Mouse (Mus musculus): Measurements from ENCODE around the gene Pgbd5. TPM values are rescaled to one million over a fixed set of nuclear protein-coding genes. Genes with fewer than 3 reads are reported as not detected.

Pgbd5 gene
- total RNA-seq (2021) = 1 to 10 TPM in 1 of 2 experiments, under 1 TPM in 1; 0.63 to 1.8 TPM
- long read RNA-seq, experiment 1, partial matches to known transcripts = 0 of 4 reads
- long read RNA-seq, experiment 1, other reads (novel, unspliced or antisense) = 0 of 4 reads
- long read RNA-seq, experiment 2, partial matches to known transcripts = 1 of 1 reads
- long read RNA-seq, experiment 2, other reads (novel, unspliced or antisense) = 0 of 1 reads

DNA sequence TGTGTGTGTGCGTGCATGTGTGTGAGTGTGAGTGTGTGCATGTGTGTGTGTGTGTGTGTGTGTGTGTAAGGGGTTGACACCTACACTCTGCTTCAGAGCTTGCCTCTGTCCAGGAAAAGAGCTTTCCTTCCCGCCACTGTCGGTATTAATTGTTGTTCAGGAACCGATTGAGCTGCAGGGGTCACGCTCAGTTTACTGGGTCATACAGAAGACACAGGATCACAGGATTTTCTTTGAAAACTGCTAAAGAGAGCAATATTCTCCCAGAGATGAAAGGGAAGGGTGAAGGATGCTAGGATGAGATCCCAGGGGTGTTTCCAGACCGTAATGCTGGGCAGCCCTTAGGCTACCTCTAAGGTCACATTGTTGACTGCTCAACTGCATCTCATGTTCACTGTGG, at the start of gene Pgbd5:
Pgbd5 (minus strand) TSS at position 101 of the 400 bp plus-strand sequence.
- no peak for DNase-seq

DNA sequence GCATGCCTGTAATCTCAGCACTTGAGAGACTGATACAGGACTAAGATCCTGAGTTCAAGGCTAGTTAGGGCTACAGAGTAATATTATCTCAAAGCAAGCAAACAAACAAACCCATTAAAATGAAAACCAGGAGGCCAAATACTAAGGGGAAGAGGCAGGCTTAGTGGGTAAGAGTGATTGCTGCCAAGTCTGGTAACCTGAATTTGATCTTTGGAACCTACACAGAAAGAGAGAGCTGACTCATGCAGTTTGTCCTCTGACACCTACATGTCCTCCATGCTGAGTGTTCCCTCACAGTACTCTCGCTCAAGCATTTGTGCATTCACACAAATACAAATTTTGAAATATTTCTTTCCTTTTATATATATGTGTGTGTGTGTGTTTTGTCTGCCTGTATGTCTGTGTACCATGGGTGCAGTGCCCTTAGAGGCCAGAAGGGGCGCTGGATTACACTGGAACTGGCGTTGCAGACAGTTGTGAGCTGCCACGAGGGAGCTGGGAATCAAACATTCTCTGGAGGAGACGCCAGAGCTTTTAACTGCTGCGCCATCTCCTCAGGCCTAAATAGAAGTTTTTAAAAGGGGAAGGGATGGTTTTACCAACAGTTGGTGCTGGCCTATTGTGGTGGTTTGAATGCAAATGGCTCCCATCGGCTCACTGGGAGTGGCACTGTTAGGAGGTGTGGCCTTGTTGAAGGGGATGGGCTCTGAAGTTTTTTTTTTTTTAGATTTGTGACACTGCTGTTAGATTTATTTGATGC, 44.1 kb upstream of the Pgbd5 start:
- no peak for DNase-seq

DNA sequence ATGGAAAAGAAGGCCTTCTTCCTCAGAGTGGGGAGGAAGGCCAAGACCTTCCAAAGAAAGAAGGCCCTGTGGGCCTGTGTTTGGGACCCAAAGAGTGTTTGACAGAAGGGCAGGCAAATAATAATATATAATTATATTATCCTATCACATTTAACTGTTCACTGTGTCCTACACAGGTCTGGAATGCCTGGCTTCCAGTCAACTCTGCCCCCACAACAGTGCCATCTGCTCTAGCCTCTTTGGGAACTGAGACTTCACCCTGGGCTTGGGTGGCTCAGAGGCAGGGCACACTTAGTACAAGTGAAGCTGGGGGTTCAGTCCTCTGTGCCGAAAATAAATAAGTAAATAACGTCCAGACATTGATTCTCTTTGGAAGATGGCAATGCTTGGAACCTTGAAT, 43.3 kb upstream of the Pgbd5 start:
- DNase-seq = no peak

DNA sequence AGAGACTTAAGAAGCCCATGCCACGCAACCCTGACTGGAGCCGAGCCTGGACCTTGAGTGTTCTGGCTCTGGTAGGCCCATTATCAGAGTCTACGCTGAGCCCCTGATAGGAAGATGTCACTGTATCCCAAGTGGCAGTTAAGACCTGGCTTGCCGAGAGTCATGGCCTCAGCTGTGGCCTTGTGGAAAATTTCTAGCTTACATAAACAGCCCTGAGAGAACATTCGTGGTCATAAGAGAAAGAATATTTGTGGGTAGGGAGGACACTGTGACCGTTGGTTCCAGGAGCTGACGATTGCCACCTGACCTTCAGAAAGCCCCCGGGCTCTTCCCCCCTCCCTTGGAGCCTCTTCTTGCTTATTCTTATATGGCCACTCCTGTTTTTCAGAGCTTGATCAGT, 40.9 kb upstream of the Pgbd5 start:
- no peak for DNase-seq

DNA sequence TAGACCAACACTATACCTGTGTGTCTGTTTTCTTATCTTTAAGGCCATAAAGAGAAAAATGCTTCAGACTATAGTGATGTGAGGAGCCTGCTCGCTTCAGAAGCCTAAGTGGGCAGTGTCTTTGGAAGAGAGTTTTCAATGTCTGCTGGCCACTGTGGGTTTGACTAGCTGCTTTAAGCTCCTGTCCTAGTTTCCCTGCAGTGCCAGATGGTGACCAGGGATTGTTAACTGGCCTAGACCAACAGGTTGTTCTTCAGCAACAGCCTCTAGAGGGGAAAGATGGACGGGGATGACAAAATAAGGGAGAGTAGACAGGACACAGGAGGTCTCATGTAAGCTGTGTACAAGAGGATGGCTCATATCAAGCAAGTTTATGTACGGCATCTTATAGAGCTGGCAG, 39.8 kb upstream of the Pgbd5 start:
- DNase-seq = no peak

DNA sequence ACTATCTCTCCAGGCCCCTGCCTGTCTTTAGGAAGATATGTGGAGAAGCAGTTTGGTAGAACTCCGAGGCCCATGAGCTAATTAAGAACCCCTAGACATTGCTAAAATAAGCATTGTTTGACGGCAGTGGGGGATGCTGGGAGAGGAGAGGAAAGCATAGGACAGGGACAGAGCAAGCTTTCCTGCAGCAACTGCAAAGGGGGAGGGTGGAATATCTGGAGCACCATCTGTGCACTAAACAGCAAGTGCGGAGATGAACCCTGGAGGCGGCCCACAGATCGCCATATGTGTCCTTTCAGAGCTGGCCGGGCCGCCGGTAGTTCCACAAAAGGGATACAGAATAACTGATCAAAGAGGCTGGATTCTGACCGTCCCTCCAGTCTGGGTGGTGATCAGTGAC, 37.2 kb upstream of the Pgbd5 start:
- DNase-seq = no peak

DNA sequence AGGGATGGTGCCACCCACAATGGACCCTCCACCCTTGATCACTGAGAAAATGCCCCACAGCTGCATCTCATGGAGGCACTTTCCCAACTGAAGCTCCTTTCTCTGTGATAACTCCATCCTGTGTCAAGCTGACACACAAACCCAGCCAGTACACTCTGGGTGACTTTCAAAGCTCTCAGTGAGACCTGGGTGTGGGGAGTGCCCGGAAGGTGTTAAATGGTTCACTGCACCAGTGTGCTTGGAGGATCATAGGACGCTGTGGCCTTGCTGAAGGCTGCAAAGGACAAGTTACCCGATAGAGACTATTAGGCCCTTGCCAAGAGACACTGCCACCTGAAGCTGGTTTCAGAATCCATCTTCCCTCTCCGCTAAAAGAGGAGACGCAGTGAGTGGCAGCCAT, 36.2 kb upstream of the Pgbd5 start:
- no peak for DNase-seq

DNA sequence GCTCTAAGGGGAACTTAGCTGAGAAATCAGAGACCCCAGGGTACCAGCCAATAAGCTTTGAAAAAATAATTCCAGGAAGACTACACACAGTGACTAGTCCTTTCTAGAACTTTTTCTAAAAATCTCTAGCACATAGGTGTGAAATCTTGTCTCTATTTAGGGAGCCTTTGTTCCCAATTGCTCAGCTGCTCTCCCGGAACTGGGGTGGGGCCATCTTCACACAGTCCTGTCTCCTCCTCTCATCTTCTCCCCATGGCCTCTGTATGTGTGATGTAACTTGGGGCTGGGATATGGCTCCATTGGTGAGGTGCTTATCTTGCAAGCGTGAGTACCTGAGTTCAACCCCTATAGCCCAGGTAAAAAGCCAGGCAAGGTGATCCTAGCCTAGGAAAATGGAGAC, 25.2 kb upstream of the Pgbd5 start:
- no peak for DNase-seq

DNA sequence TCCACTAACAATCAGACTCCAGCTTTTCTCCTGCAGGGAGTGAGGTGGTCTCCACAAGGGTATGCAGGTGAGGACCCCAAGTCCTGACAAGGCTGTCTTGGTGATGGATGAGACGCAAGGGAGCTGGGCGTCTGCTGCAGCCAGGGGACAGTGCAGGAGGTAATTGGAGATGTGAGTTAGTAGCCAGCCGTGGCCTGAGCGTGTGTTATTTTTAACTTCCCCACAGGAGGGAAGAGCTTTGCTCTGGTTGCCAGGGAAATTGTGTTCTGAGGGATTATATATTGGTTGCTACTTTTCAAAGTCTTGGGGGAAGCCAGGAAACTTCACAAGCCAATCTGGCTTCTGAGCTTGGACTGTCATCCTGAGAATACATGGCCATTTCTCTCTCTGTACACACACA, 23.7 kb upstream of the Pgbd5 start:
- DNase-seq = no peak

DNA sequence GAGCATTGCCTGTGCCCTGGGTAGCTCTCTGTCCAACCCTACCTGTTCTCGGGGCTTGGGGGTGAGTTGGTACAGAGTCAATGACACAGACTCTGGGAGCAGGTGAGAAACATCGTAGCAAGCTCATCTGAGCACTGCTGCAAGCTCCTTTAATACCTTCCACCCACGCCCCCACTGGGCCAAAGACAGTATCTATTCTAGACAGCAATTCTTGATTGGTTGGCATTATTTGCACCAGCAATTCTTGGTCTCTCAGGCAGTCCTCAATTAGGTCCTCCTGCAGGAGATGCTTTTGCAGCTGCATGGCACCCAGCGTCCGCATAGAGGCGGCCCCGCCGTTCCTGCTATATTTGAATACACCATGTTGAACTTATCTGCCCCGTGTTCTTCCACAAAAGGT, 22.7 kb upstream of the Pgbd5 start:
- DNase-seq = no peak

DNA sequence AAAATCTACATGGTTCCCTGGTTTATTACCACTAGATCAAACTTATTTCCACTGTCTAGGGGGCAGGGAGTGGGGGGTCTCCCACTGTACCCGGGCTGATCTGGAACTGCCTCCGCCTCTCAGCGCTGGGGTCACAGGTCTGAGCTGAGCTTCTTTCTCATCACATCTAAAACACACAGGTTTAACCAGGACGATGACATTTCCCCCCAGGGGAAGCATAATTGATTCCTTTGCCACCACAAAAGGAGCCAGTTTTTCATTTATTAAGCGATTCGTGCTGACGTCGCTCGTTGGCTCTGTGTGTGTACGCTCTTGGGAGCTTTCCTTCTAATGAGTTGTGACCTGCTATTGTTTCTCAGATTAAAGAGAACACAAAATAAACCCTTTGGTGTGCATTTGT, 21.6 kb upstream of the Pgbd5 start:
- no peak for DNase-seq

DNA sequence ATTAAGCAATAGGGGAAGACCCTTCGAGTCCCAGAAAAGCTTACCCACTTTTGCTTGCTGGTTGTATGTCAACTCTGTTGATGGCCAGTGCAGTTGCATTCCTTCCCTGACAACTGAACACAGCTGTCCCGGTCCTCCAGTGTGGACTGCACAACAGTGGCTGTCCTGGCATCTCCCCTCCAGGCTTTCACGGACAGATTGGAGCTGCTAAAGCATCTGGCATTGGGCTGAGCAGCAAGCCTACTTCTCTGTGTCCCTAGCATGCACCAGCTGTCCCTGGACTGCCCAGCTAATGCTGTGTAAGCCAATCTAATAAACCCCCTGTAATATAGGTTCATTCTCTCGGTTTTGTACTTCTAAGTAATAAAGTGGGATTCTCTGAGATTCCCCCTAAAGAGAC, 21.2 kb upstream of the Pgbd5 start:
- DNase-seq = peak; percentile 7

DNA sequence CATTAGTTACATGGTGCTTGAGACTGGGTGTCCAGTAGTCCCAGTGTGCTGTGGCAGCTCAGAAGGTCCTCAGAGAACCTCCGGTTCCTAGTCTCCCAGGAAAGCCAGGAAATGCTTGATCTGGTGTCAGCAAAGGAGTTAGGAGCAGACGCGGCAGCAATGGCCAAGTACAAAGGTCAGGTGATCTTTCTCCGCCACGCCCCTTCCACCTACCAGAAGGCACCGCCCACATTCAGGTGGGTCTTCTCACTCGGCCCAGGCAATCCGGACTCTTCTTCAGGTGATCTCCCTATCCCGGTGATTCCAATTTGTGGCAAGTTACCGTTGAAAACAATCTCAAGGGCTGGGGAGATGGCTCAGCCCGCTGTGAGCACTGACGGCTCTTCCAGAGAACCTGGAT, 20.2 kb upstream of the Pgbd5 start:
- no peak for DNase-seq

DNA sequence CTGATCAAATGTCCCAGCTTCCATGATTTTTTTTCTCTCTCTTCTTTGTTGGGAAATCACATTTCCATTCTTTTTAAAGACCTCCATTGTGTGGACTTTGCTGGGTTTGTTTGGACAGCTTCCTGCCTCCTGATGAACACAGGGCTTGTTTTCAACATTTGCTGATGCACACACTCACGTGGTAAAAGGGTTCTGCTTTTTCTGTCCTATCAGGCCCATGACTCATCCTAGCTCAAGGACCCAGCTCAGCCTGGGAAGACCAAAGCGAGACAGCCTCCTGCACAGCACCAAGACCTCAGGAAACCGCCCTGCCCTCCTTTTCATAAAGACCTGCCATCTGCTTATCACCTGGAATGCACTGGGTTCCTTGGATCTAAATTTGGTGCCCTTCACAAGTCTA, 15.9 kb upstream of the Pgbd5 start:
- no peak for DNase-seq

DNA sequence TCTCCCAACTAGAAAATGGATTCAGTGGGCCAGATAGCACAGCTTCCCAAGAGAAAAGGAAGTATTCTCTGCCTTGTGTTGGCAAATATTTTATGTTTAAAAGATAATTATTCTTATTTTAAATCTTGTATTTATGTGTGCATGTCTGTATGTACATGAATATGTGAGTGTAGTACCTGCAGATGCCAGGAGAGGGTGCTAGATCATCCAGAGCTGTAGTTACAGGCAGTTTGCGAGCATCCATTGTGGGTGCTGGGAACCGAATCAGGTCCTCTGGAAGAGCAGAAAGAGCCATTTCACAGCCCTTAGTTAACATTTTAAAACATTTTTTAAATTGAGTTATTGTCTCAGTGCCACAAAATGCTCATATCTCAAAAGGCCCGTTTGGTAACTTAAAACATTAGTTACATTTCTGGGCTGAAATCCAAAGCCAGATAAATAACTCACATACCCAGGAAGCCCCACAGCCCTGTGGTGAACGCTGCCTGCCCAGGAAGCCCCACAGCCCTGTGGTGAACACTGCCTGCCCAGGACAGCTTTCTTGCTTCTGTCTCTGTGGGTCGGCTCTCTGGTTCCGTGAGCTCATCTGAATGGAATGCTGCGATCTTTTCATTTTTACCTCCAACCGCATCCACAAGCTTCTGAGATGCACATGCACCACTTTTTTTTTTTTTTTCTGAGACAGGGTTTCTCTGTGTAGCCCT, 10.9 kb upstream of the Pgbd5 start:
- DNase-seq = no peak

DNA sequence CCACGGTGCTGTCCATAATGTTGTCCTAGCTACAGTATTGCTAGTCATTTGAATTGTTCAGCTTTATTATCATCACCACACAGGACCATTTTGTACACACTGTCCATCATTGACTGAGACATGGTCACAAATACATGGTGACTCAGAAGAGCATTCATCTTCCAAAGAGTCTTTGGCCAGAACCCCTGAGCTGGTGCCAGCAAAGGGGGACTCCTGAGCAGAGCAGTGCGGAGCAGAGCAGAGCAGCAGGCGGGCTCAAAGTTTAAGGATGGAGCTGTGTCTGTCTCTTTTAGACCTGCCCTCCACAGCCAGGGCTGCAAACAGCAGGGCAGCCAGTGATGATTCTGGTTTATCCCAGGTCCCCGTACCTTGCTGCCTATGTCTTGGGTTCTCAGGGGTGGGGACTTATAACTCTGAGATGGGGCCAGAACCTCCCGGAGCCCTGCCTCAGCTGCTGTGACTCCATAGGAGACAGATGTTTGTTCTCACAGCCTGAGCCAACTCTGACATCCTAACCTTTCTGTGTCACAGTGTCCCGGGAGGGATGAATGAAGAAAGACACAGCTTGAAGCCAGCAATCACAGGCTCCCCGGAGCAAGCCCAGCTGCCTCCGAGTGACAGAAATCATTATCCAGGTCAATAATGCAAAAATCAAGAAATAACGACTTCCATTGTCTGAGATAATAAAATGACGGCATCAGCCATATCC, 9.7 kb upstream of the Pgbd5 start:
- no peak for DNase-seq

DNA sequence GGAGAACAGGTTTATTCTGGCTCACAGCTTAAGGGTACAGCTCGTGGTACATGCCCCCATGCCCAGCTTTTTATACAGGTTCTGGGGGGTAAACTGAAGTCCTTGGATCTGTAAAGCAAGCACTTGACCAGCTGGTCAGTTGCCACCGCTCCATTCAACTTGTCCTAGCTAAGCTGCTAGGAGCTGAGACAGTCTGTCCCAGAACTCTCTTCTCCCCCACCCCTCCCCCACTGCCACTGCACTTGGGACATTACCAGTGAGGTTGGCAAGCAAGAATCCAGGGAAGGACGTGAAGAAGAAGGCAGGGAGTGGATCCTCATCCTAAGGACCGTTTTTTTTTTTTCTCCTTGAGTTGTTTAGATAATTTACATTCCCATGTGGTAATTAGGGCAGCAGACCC, 2.7 kb downstream of the Pgbd5 start:
- DNase-seq = no peak

DNA sequence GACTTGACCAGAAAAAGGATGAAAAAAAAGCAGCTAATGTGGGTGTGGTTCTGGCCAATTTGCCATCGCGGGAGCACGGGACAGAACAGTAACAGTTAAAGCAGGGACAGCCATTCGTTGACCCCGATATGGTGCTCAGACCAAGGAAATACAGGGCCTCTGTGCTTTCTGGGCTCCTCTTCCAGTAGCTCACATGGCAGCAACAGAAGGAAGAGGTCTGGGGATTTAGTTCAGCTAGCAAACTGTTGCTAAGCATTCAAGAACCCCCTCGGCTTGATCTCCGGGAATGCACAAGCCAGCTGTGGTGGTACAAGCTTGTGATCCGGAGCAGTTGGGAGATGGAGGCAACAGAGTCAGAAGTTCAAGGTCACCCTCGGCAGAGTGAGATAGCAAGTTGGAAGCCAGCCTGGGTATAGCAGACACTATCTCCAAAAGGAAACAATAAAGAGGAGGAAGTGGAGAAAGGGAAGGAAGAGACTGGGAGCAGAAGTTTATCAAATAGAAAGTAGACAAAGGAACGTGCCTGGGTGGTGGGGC, 3.7 kb downstream of the Pgbd5 start:
- DNase-seq = no peak

DNA sequence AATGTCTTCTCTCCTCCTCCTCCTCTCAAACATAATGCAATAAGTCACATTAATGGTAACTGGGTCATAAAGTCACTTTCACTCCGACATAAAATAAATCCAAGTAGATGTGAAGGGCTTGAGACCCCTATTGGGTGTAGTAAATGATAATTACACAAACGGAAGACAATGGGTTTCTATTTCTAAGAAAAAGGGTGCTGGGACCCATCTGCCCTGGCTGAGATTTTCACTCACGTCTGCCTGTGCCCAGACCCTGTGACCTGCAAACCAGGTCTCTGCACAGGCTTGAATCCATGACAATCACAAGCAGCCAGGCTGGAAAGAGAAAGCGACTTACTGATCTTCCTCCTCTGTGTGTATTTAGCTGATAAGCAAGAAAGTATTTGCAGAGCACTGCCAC, 4.3 kb downstream of the Pgbd5 start:
- no peak for DNase-seq

DNA sequence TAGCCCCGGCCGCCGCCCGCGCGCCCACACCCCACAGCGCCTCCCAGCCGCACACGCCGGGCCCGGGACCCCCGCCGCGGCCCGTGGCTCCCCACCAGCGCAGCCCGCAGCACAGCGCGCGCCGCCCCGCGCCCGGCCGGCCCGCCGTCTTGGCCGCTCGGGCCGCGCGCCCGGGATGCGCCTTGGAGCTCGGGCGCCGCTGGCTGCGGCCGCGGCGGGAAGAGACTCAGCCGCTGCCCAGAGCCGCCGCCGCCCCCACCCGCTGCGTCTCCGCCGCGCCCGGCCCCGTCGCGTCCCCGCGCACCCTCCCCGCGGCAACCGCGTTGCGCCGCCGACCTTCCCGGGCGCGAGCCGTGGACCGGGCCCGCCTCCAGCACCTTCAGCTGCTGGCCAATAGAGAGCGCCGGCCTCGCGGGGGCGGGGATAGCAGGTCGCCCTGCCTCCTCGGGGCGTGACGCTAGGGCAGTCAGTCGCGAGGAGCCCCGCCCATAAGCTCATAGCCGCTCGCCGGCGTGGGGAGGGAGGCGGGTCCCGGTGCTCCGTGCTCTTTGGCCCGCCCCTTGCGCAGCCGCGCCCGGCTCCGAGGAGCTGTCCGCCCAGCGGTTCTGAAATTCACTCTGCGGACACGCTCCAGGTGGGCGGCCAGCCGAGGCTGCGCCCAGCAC, 5.2 kb downstream of the Pgbd5 start:
- peak; percentile 95 for DNase-seq

DNA sequence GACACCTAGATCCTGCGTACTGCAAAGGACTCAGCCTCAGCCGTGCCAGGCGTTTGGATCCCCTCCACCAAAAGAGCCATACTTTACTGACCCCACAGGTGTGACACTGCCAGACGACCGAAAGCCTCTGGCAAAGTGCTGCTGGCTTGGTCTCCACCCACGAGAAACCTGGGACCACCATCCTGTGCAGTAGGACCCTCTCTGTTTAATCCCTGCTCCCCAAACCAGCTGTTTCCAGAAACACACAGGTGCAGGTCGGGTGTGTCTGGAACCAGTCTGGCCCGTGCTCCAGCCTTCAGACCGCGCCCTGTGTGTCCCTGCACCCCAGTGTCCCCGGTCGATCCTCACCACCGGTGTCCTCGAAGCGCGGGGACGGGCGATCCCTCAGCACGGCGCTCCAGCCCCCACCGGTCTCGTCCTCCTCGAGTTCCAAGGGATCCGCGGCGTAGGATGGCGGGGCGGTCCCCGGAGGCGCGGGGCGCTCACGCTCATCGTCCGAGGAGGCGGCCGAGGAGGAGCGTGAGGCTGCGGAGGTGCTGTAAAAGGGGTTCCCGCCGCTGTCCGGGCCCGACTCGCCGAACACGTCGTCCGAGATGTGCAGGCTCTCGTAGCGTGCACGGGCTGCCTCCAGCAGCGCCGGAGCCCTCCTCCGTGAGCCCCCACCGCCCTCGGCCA, 5.9 kb downstream of the Pgbd5 start:
- peak; percentile 18 for DNase-seq

DNA sequence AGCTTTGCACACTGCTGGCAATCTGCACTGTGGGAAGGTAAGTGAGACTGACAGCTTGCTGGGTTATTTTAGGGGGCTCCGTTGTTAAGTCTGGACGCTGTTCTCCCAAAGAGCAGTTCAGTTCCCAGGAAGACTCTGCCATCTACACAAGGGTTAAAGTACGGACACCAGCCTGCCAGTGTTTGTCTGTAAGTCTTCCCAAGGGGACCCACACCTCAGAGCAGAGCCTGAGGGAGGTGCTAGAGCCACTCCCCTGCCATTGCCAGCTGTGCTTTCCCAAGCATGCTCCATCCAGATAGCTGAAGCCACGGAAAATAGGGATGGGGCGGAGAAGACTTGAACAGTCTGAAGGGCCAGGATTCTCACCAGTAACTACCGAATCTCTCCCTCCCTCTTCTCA, 8.6 kb downstream of the Pgbd5 start:
- DNase-seq = no peak

Data from gastrocnemius, postnatal 10 days (tissue).